Mouse (Mus musculus) neural tube, embryonic 14.5 days (tissue): ENCODE data around the gene Grxcr1. TPM values are rescaled to one million over a fixed set of nuclear protein-coding genes. Genes with fewer than 3 reads are reported as not detected.

Source experiments
- ATAC-seq: fragments of 200-750 bp; cut with Nextera tagmentation; 2 replicates; pipeline ENCODE4 v1.8.0; 2017; ENCODE audit warnings: low read depth, mild to moderate bottlenecking, moderate TSS enrichment, moderate library complexity
- H3K27ac ChIP-seq: fragments of 300-500 bp; sonication (generic); 2 replicates; pipeline ENCODE4 v1.5.1; 2014; ENCODE audit warnings: low read depth, mild to moderate bottlenecking, control low read depth, low read length, moderate library complexity, mixed read lengths
- H3K27me3 ChIP-seq: fragments of 300-500 bp; sonication (generic); 2 replicates; pipeline ENCODE4 v1.6.1; 2014; ENCODE audit warnings: low read length; ENCODE audit not compliant: control insufficient read depth, insufficient read depth
- H3K36me3 ChIP-seq: fragments of 300-500 bp; sonication (generic); 2 replicates; pipeline ENCODE4 v1.6.1; 2014; ENCODE audit warnings: low read length, mixed read lengths; ENCODE audit not compliant: control insufficient read depth, insufficient read depth
- H3K4me1 ChIP-seq: fragments of 300-500 bp; sonication (generic); 2 replicates; pipeline ENCODE4 v1.6.1; 2014; ENCODE audit warnings: low read length; ENCODE audit not compliant: control insufficient read depth, insufficient read depth
- H3K4me2 ChIP-seq: fragments of 300-500 bp; sonication (generic); 2 replicates; pipeline ENCODE4 v1.6.1; 2014; ENCODE audit warnings: mild to moderate bottlenecking, low read depth, low read length, control low read depth
- H3K4me3 ChIP-seq: fragments of 300-500 bp; sonication (generic); 2 replicates; pipeline ENCODE4 v1.5.1; 2014; ENCODE audit warnings: low read depth, low read length, control low read depth, mixed read lengths
- H3K9ac ChIP-seq: fragments of 300-500 bp; sonication (generic); replicated peaks from 2 replicates; pipeline ENCODE4 v1.6.1; 2014; ENCODE audit warnings: low read depth, mild to moderate bottlenecking, control low read depth, low read length, mixed read lengths
- H3K9me3 ChIP-seq: fragments of 300-500 bp; sonication (generic); 2 replicates; pipeline ENCODE4 v1.6.1; 2016; ENCODE audit warnings: low read length; ENCODE audit not compliant: control insufficient read depth
- WGBS: fragments of 180-500 bp; shearing (Covaris S2); extraction: QIAGEN DNeasy Blood & Tissue Kit; methylation state at CpG from one replicate; pipeline ENCODE4 v1.1.7; 2014; 5-methylcytosine and 5-hydroxymethylcytosine counted together
- polyA plus RNA-seq: library from polyadenylated mRNA; unstranded; fragments of >200 nt; fragmentation: Nextera tagmentation; extraction: Ambion mirVana; gene quantifications from 2 replicates; pipeline ENCODE4 v1.2.1, GENCODE M21; 2014

Grxcr1 gene
- polyA plus RNA-seq, 1 experiment from 2014 or later: not detected

DNA sequence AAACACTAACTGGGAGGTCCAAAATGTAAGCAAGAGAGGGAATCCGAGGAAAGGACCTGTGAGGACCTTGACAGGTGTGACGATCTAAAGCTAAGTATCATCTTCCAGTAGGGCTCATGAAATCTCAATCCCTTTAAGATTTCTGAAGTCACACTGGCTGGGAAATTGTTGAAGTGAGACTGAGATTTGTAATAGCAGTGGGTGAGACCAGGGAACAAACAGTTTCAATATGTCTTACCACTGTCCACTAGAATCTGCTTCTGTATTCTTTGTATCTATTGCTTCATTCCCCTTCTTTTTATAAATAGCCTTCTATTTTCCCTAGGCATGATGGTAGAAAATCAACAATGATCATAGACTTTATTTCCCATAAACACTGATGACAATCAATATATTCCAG is 10.8 kb upstream of the Grxcr1 start:
- no peaks in the 10 kb centered on the region for H3K9me3 ChIP-seq
- H3K36me3 ChIP-seq: no peaks in the 10 kb centered on the region
- no peak overlapping the region for H3K27ac ChIP-seq
- WGBS: 81% methylated on average over 2 of the region's 2 CpGs
- no peaks in the 10 kb centered on the region for H3K4me1 ChIP-seq
- no peak overlapping the region for H3K4me2 ChIP-seq
- no peak overlapping the region for H3K4me3 ChIP-seq
- H3K27me3 ChIP-seq: no peaks in the 10 kb centered on the region
- no peak for ATAC-seq
- no peak overlapping the region for H3K9ac ChIP-seq

- peak; percentile 61; the same call in 1 of the 2 replicates for ATAC-seq
- Histone ChIP-seq H3K9ac (no peak overlapping the region), H3K4me3 (no peak overlapping the region), H3K36me3 (no peaks in the 10 kb centered on the region), H3K4me2 (no peak overlapping the region), H3K27me3 (no peaks in the 10 kb centered on the region), H3K9me3 (no peaks in the 10 kb centered on the region), H3K4me1 (no peaks in the 10 kb centered on the region), H3K27ac (no peak overlapping the region)
- WGBS: 40% methylated on average over 2 of the region's 2 CpGs
These were observed 4.8 kb upstream of the Grxcr1 start for GRCm38 (mm10) chr5:68026658-68027422.

- no peak for ATAC-seq
- no peaks in the 10 kb centered on the region for H3K9me3 ChIP-seq
- 70% methylated on average over 4 of the region's 4 CpGs for WGBS
- no peaks in the 10 kb centered on the region for H3K36me3 ChIP-seq
- no peaks in the 10 kb centered on the region for H3K27me3 ChIP-seq
- no peak overlapping the region for H3K9ac ChIP-seq
- H3K27ac ChIP-seq: 0 out of 2 replicates have a peak overlapping the region, but pooled peaks have one; percentile 29
- no peak overlapping the region for H3K4me2 ChIP-seq
- no peak overlapping the region for H3K4me3 ChIP-seq
- H3K4me1 ChIP-seq: no peaks in the 10 kb centered on the region
These were observed 4.2 kb upstream of the Grxcr1 start for GRCm38 (mm10) chr5:68027474-68027873.

DNA sequence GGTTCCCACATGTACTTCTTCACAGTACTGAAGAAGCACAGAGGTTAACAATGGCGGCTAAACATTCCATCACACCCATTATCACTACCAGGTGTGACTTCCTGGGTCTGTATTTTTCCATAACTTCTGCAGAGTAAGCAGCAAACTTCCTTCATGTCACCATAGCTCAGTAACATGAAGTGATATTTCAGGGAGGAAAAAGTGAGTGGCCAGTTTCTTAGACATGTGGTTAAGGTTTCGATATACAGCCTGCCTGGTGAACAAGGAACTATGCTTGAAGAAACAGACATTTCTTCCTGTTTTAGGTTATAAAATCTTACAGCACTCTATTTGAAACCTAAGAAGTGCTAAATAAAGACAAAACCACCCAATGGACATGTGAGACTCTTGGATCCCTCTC is 1.7 kb downstream of the Grxcr1 start:
- no peak for ATAC-seq
- Histone ChIP-seq H3K36me3 (no peaks in the 10 kb centered on the region), H3K9me3 (no peaks in the 10 kb centered on the region), H3K9ac (no peak overlapping the region), H3K4me2 (no peak overlapping the region), H3K27me3 (no peaks in the 10 kb centered on the region), H3K4me3 (no peak overlapping the region), H3K27ac (no peak overlapping the region), H3K4me1 (no peaks in the 10 kb centered on the region)
- 95% methylated on average over 2 of the region's 2 CpGs for WGBS

DNA sequence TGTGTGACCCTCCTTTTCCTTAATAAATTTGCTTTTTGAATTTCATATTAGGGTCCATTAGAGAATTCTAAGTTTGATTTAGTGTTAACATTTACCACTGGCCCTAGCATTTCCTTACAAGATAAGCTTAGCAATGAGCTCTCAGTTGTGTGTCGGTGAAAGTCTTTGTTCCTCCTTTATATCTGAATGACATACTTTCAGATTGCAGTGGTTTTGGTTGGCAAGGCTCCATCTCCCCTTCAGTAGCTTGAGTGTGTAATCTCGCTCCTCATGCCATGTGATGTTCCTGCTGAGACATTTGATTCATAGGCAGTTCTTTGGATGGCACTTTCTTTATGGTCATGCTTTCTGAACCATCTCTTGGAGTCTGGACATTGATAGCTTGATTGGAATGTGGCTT is 7.4 kb downstream of the Grxcr1 start:
- Histone ChIP-seq H3K27ac (no peak overlapping the region), H3K27me3 (no peaks in the 10 kb centered on the region), H3K9ac (no peak overlapping the region), H3K36me3 (no peaks in the 10 kb centered on the region), H3K9me3 (no peaks in the 10 kb centered on the region), H3K4me2 (no peak overlapping the region), H3K4me3 (no peak overlapping the region), H3K4me1 (no peaks in the 10 kb centered on the region)
- 79% methylated on average over 2 of the region's 2 CpGs for WGBS
- no peak for ATAC-seq

DNA sequence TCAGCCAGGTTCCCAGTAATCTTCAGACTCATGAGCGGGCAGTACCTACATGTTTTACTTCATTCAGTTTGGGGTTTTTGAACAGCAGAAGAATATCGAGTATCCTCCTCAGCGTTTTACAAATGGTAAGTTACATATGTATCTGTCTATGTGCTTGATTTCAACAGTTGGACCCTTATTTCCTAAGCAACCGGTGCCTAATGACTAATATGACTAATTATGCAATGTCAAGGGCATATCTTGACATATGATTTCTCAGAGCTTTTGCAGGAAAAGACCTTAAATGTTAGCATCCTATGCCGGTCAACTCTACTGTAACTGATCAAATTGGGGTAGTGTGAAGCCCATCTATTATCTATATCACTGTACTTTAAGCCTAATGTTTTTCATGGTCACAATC is 11.7 kb downstream of the Grxcr1 start:
- 95% methylated on average over 5 of the region's 5 CpGs for WGBS

GRCm38 (mm10) chr5:68048783-68049182 is 17.1 kb downstream of the Grxcr1 start:
- H3K9me3 ChIP-seq: no peaks in the 10 kb centered on the region
- no peak overlapping the region for H3K4me2 ChIP-seq
- no peaks in the 10 kb centered on the region for H3K36me3 ChIP-seq
- H3K9ac ChIP-seq: no peak overlapping the region
- H3K27ac ChIP-seq: no peak overlapping the region
- WGBS: 60% methylated on average over 4 of the region's 4 CpGs
- 0 out of 2 replicates have a peak, but pooled peaks cover 3% of the 10 kb centered on the region for H3K4me1 ChIP-seq
- no peak overlapping the region for H3K4me3 ChIP-seq
- no peak for ATAC-seq
- H3K27me3 ChIP-seq: no peaks in the 10 kb centered on the region

More for the DNA sequence above, 11.7 kb downstream of the Grxcr1 start:
- H3K4me1 ChIP-seq: no peaks in the 10 kb centered on the region
- no peak overlapping the region for H3K27ac ChIP-seq
- no peaks in the 10 kb centered on the region for H3K27me3 ChIP-seq
- H3K4me3 ChIP-seq: no peak overlapping the region
- ATAC-seq: no peak
- H3K36me3 ChIP-seq: no peaks in the 10 kb centered on the region
- H3K9ac ChIP-seq: no peak overlapping the region
- no peaks in the 10 kb centered on the region for H3K9me3 ChIP-seq
- no peak overlapping the region for H3K4me2 ChIP-seq

DNA sequence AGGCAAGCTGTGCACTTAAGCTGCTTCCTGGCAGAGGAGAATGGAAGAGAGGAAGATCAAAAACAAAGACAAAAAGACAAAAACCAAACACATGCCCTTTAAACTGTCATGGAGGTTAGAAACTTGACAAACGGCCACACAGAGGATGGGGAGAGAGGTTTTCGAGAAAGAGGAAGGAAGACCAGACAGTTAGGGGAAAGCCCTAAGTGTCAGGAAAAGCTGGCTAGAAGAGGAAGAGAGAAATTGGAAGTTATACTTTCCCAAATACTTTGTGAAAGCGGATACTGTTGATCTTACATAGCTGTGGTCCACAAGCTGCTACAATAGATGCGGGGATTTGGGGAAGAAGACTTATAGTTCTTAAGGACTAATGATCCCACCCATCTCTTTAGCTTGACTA is 17.9 kb downstream of the Grxcr1 start:
- H3K4me2 ChIP-seq: no peak overlapping the region
- H3K4me3 ChIP-seq: no peak overlapping the region
- no peaks in the 10 kb centered on the region for H3K9me3 ChIP-seq
- no peak overlapping the region for H3K27ac ChIP-seq
- no peaks in the 10 kb centered on the region for H3K36me3 ChIP-seq
- H3K27me3 ChIP-seq: no peaks in the 10 kb centered on the region
- no peak overlapping the region for H3K9ac ChIP-seq
- no peak for ATAC-seq
- H3K4me1 ChIP-seq: 0 out of 2 replicates have a peak, but pooled peaks cover 3% of the 10 kb centered on the region
- 54% methylated on average over 4 of the region's 4 CpGs for WGBS

DNA sequence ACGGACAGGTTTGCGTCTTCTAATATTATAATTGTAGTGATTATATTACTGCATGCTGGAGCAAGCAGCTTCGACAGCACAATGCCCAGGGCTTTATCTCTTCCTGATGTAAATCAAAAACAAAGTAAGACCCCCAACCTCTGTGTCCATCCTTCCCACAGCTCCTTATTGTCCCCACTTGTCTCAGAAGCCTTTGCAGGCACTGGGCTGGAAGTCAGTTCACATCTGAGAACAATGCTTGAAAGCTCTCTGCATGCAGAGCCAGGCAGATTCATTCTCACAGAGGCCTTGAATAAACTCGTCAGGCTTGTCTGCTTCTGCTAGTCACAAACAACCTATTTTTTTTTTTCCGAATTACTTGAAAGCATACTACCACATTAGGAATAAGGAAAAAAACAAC is 19.5 kb downstream of the Grxcr1 start:
- no peaks in the 10 kb centered on the region for H3K27me3 ChIP-seq
- no peak overlapping the region for H3K4me2 ChIP-seq
- no peak for ATAC-seq
- H3K4me1 ChIP-seq: 0 out of 2 replicates have a peak, but pooled peaks cover 3% of the 10 kb centered on the region
- H3K27ac ChIP-seq: no peak overlapping the region
- no peak overlapping the region for H3K4me3 ChIP-seq
- WGBS: 13% methylated on average over 5 of the region's 5 CpGs
- H3K36me3 ChIP-seq: no peaks in the 10 kb centered on the region
- H3K9me3 ChIP-seq: no peaks in the 10 kb centered on the region
- no peak overlapping the region for H3K9ac ChIP-seq
